Mouse (Mus musculus) heart, embryonic 12.5 days (tissue): ENCODE measurements around the gene Gbgt1. TPM values are rescaled to one million over a fixed set of nuclear protein-coding genes. Genes with fewer than 3 reads are reported as not detected.

Source experiments
- polyA plus RNA-seq: library from polyadenylated mRNA; unstranded; fragments of >200 nt; fragmentation: Nextera tagmentation; extraction: Ambion mirVana; gene quantifications from 2 replicates; pipeline ENCODE4 v1.2.1, GENCODE M21; 2016

Gene Gbgt1
- polyA plus RNA-seq, 1 experiment from 2014 or later, result 0.28 TPM

Other genes with a start within 250 kb of the Gbgt1 start
- 4.7 and 5.1 TPM in 2 replicates for gene Ppp1r26, start 50.1 kb upstream of the Gbgt1 start, polyA plus RNA-seq
- 0.29 and 0.49 TPM in 2 replicates for gene 1700007K13Rik, start 30.6 kb upstream of the Gbgt1 start, polyA plus RNA-seq
- gene Mrps2, start 28.8 kb upstream of the Gbgt1 start, polyA plus RNA-seq, result 49.6 and 52.9 TPM in 2 replicates
- 0.82 TPM in 1 of 2 replicates, not detected in the other for gene Gm10134, start 9.2 kb downstream of the Gbgt1 start, polyA plus RNA-seq
- gene Ralgds, start 16.2 kb downstream of the Gbgt1 start, polyA plus RNA-seq, result 21.1 and 22.1 TPM in 2 replicates
- gene Cel, start 66.5 kb downstream of the Gbgt1 start, polyA plus RNA-seq, result not detected in 2 replicates
- 32.5 and 34.2 TPM in 2 replicates for gene Gtf3c5, start 86.9 kb downstream of the Gbgt1 start, polyA plus RNA-seq
- 3.9 and 5.6 TPM in 2 replicates for gene Gfi1b, start 125.1 kb downstream of the Gbgt1 start, polyA plus RNA-seq
- 16.7 and 17.6 TPM in 2 replicates for gene Tsc1, start 144.3 kb downstream of the Gbgt1 start, polyA plus RNA-seq
- 1.2 and 2.2 TPM in 2 replicates for gene Spaca9, start 202.8 kb downstream of the Gbgt1 start, polyA plus RNA-seq
- gene Ak8, start 203.3 kb downstream of the Gbgt1 start, polyA plus RNA-seq, result 0.42 and 0.51 TPM in 2 replicates